19 mouse cellular contexts compared by ENCODE assay signal in the genomic region with DNA sequence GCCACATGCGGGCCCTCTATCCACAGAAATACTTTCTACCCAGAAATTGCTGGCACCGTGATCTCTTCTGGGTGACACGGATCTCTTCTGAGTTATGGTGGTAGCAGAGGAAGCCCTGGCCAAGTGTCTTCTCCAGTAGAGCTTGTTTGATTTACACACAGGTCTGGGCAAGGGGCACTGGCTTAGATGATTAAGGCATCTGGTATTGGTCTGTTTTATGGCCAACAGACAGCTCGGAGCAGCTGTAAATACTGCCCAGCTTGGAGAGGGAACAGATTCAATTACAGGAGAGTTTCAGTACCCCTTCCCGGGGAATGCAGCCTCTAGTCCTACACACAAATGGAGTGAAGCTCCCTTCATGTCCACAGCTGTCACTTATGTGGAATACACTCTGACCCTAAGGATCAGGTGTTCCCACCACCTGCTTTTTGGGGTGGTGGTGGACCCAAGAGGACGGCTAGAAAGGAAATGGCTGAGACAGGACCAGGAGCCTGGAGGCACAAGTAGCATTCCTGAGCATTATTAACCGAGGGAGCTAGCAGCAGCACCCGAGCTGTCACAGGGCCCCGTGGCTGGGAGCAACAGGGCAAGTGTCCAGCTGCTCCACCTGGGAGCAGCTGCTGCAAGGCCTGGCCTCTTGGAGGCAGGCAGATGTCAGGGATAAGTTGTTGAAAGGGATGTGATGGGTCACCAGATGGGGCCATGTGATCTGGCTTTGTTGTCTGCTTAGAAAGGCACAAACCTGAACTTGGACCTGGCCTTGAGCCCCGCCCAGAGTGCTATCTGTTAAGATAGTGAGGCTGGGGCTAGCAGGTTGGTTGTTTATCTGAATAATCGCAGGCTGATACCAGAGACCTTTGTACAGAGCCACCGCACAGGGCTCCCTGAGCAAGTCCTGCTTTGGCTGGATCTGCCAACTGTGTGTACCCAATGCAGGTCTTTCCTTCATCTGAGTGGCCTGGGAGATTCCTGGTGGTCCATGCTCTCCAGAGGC. TPM values are rescaled to one million over a fixed set of nuclear protein-coding genes. Genes with fewer than 3 reads are reported as not detected.
A peak's percentile ranks its signal among the peaks of the same experiment; 100 is the strongest.
DNase-seq lines count a peak whose midpoint lies in the region; ATAC-seq and TF ChIP-seq lines count a peak whose summit lies in the region.
"Had no signal": no experiment of that assay in that cellular context is flagged by ENCODE, and none has a peak within 500 bp of the region (broad histone marks: within the 10 kb centered on the region; RNA-seq: fewer than 3 reads in every experiment).

No protein-coding gene starts in this region.

- no peak for TF ChIP-seq CTCF in gastrocnemius, adult 2 months (IDR thresholded peaks at IDR 0.05)

- peak; percentile 71 for ATAC-seq in limb, embryonic 14.5 days (ENCODE audit: low FRiP score, low read depth)
- ATAC-seq: midbrain, embryonic 16.5 days had no signal

- TF ChIP-seq POLR2A in limb, embryonic 14.5 days (IDR thresholded peaks at IDR 0.05; ENCODE audit: borderline replicate concordance, extremely low read depth, insufficient read depth, insufficient read length): no peak
- TF ChIP-seq POLR2A in myocyte (IDR thresholded peaks at IDR 0.05; ENCODE audit: insufficient read length, low read depth): no peak

- no peak overlapping the region for H3K4me3 ChIP-seq in gastrocnemius, adult 2 months
- H3K4me3 ChIP-seq in limb, embryonic 14.5 days (replicated peaks; ENCODE audit: low read length): no peak overlapping the region
- no peak overlapping the region for H3K4me3 ChIP-seq in myocyte
- H3K4me3 ChIP-seq: hindbrain, embryonic 15.5 days; neural tube, embryonic 15.5 days had no signal

- DNase-seq in gastrocnemius, adult 2 months: no peak
- no peak for DNase-seq in gastrocnemius, postnatal 10 days
- DNase-seq in ZHBTc4 (ENCODE audit: low read depth, low spot score): peak; percentile 27
- peak; percentile 39 for DNase-seq in limb, embryonic 14.5 days (ENCODE audit: low spot score)
- DNase-seq in layer of hippocampus, postnatal 36 days: no peak
- no peak for DNase-seq in spleen, adult 18-20 months
- no peak for DNase-seq in thymus, postnatal 4 days
- DNase-seq: adrenal gland, postnatal 25 days; cerebellum, postnatal 10 days; heart, adult 11 months; kidney, postnatal 4 days; lung, adult 18-20 months; retina, postnatal 1 day had no signal

- intact Hi-C loops in gastrocnemius, adult 2 months (cut with DNase I): no loop called here

- H3K27ac ChIP-seq in gastrocnemius, adult 2 months: peak overlapping the region; percentile 57
- H3K27ac ChIP-seq in limb, embryonic 14.5 days (replicated peaks; ENCODE audit: low read depth, low read length): no peak overlapping the region
- H3K27ac ChIP-seq: hindbrain, embryonic 15.5 days; macrophage; neural tube, embryonic 15.5 days had no signal

- no peaks in the 10 kb centered on the region for H3K27me3 ChIP-seq in limb, embryonic 14.5 days (ENCODE audit: control insufficient read depth, insufficient read depth, low read length)
- H3K27me3 ChIP-seq in myocyte (ENCODE audit: control insufficient read depth, insufficient read depth, insufficient read length): no peaks in the 10 kb centered on the region
- H3K27me3 ChIP-seq: hindbrain, embryonic 15.5 days; neural tube, embryonic 15.5 days had no signal

- H3K79me2 ChIP-seq in myocyte (ENCODE audit: control insufficient read depth, insufficient read depth): peaks cover 14% of the 10 kb centered on the region

- no peaks in the 10 kb centered on the region for H3K9me3 ChIP-seq in limb, embryonic 14.5 days (ENCODE audit: control insufficient read depth, low read length)
- H3K9me3 ChIP-seq: hindbrain, embryonic 15.5 days; neural tube, embryonic 15.5 days had no signal

- peaks cover 11% of the 10 kb centered on the region; the same call in 1 of the 2 replicates for H3K4me1 ChIP-seq in limb, embryonic 14.5 days (ENCODE audit: control insufficient read depth, insufficient read depth, low read length)

- 38% methylated on average over 12 of the region's 12 CpGs for WGBS in limb, embryonic 14.5 days

- no peak overlapping the region for H3K9ac ChIP-seq in limb, embryonic 14.5 days (ENCODE audit: low read depth, low read length, severe bottlenecking)
- H3K9ac ChIP-seq: hindbrain, embryonic 15.5 days; neural tube, embryonic 15.5 days had no signal

- peaks cover 28% of the 10 kb centered on the region for H3K36me3 ChIP-seq in limb, embryonic 14.5 days (ENCODE audit: control insufficient read depth, insufficient read depth, low read length)
- peaks cover 8% of the 10 kb centered on the region for H3K36me3 ChIP-seq in myocyte (ENCODE audit: control insufficient read depth, insufficient read depth)

- H3ac ChIP-seq in myocyte (ENCODE audit: control insufficient read depth, insufficient read length): no peak overlapping the region

- no peak overlapping the region for H3K4me2 ChIP-seq in limb, embryonic 14.5 days (replicated peaks; ENCODE audit: low read depth, low read length, severe bottlenecking)
- no peak overlapping the region for H3K4me2 ChIP-seq in myocyte (ENCODE audit: low read depth)
- H3K4me2 ChIP-seq: hindbrain, embryonic 15.5 days; neural tube, embryonic 15.5 days had no signal

TF ChIP-seq in myocyte, 11 proteins besides CTCF, POLR2A, EP300 and RAD21:
- TF ChIP-seq TCF12 (IDR thresholded peaks at IDR 0.05; ENCODE audit: insufficient read depth, poor library complexity, severe bottlenecking) (peak; percentile 48), MYOG (IDR thresholded peaks at IDR 0.05; ENCODE audit: control insufficient read depth in 1 of 3, insufficient read depth in 1 of 3, insufficient read length in 2 of 3, low read depth in 2 of 3) (peak in 2 of 3 experiments; percentile 80 to 86), SRF (IDR thresholded peaks at IDR 0.05; ENCODE audit: control insufficient read depth, insufficient read length, low read depth) (no peak), MYOD1 (IDR thresholded peaks at IDR 0.05; ENCODE audit: control insufficient read depth in 1 of 3, insufficient read length in 2 of 3, low read depth in 2 of 3) (peak in 2 of 3 experiments; percentile 55 to 86), REST (IDR thresholded peaks at IDR 0.05; ENCODE audit: insufficient read depth, insufficient read length) (no peak), E2F4 (IDR thresholded peaks at IDR 0.05; ENCODE audit: insufficient read depth) (no peak), MAX (IDR thresholded peaks at IDR 0.05; ENCODE audit: low read depth) (no peak), POLR2AphosphoS2 (IDR thresholded peaks at IDR 0.05; ENCODE audit: insufficient read length, low read depth) (no peak), TCF3 (IDR thresholded peaks at IDR 0.05; ENCODE audit: insufficient read length, low read depth) (peak; percentile 2), USF1 (IDR thresholded peaks at IDR 0.05; ENCODE audit: low read depth) (peak; percentile 27), CEBPB (IDR thresholded peaks at IDR 0.05; ENCODE audit: insufficient read depth, poor library complexity, severe bottlenecking) (no peak)

RNA-seq across cellular contexts. Expression of a gene that starts 2.0 kb away (rescaled TPM):
- under 1 TPM; 0.87 to 0.95 TPM for total RNA-seq in gastrocnemius, adult 2 months (2021)
- under 1 TPM; 0.32 to 0.52 TPM for total RNA-seq in gastrocnemius, postnatal 10 days (2021)
- 4.8 and 5.9 TPM in 2 replicates for polyA plus RNA-seq in limb, embryonic 14.5 days (2012; rRNA removed)
- 5.7 and 6.1 TPM in 2 replicates for polyA plus RNA-seq in limb, embryonic 14.5 days (2014; fragmentation: Nextera tagmentation; extraction: Ambion mirVana)
- 7.2 TPM for polyA plus RNA-seq in myocyte (2012; fragmentation: generic; extraction: Trizol)
- total RNA-seq in layer of hippocampus, postnatal 36 days (2021): 1 to 10 TPM in 1 of 2 experiments, under 1 TPM in 1; 0.18 to 1.0 TPM
- total RNA-seq: adrenal gland, postnatal 25 days had no signal
- polyA plus RNA-seq: macrophage had no signal

RNA-seq across cellular contexts. Expression of a gene that starts 4.4 kb away (rescaled TPM):
- not detected for total RNA-seq in gastrocnemius, adult 2 months (2021)
- total RNA-seq in gastrocnemius, postnatal 10 days (2021): not detected
- polyA plus RNA-seq in limb, embryonic 14.5 days (2012; rRNA removed): not detected in 2 replicates
- polyA plus RNA-seq in limb, embryonic 14.5 days (2014; fragmentation: Nextera tagmentation; extraction: Ambion mirVana): not detected in 2 replicates
- not detected for polyA plus RNA-seq in myocyte (2012; fragmentation: generic; extraction: Trizol)
- total RNA-seq in layer of hippocampus, postnatal 36 days (2021): not detected
- total RNA-seq: adrenal gland, postnatal 25 days had no signal
- polyA plus RNA-seq: heart, embryonic 16.5 days; hindbrain, embryonic 15.5 days; macrophage; midbrain, embryonic 16.5 days; neural tube, embryonic 15.5 days had no signal

RNA-seq across cellular contexts. Expression of a gene that starts 4.9 kb away (rescaled TPM):
- 10 to 100 TPM in 1 of 2 experiments, 1 to 10 TPM in 1; 7.7 to 10.6 TPM for total RNA-seq in gastrocnemius, adult 2 months (2021)
- 10 to 100 TPM in 1 of 2 experiments, 1 to 10 TPM in 1; 9.6 to 10.2 TPM for total RNA-seq in gastrocnemius, postnatal 10 days (2021)
- 47.8 and 51.8 TPM in 2 replicates for polyA plus RNA-seq in limb, embryonic 14.5 days (2012; rRNA removed)
- polyA plus RNA-seq in limb, embryonic 14.5 days (2014; fragmentation: Nextera tagmentation; extraction: Ambion mirVana): 65.6 and 69.0 TPM in 2 replicates
- polyA plus RNA-seq in myocyte (2012; fragmentation: generic; extraction: Trizol): 57.7 TPM
- 10 to 100 TPM; 18.4 to 19.9 TPM for total RNA-seq in layer of hippocampus, postnatal 36 days (2021)

RNA-seq across cellular contexts. Expression of a gene that starts 30.4 kb away (rescaled TPM):
- total RNA-seq in gastrocnemius, adult 2 months (2021): 10 to 100 TPM; 14.9 to 23.8 TPM
- total RNA-seq in gastrocnemius, postnatal 10 days (2021): 1 to 10 TPM; 8.8 to 9.6 TPM
- polyA plus RNA-seq in limb, embryonic 14.5 days (2012; rRNA removed): 6.7 and 7.3 TPM in 2 replicates
- 6.2 and 6.6 TPM in 2 replicates for polyA plus RNA-seq in limb, embryonic 14.5 days (2014; fragmentation: Nextera tagmentation; extraction: Ambion mirVana)
- 19.8 TPM for polyA plus RNA-seq in myocyte (2012; fragmentation: generic; extraction: Trizol)
- total RNA-seq in layer of hippocampus, postnatal 36 days (2021): 1 to 10 TPM; 7.3 to 8.2 TPM

RNA-seq across cellular contexts. Expression of a gene that starts 46.3 kb away (rescaled TPM):
- total RNA-seq in gastrocnemius, adult 2 months (2021): 10 to 100 TPM; 32.8 to 40.4 TPM
- 10 to 100 TPM; 36.4 to 36.7 TPM for total RNA-seq in gastrocnemius, postnatal 10 days (2021)
- 50.1 and 69.3 TPM in 2 replicates for polyA plus RNA-seq in limb, embryonic 14.5 days (2012; rRNA removed)
- 35.5 and 37.9 TPM in 2 replicates for polyA plus RNA-seq in limb, embryonic 14.5 days (2014; fragmentation: Nextera tagmentation; extraction: Ambion mirVana)
- 46.4 TPM for polyA plus RNA-seq in myocyte (2012; fragmentation: generic; extraction: Trizol)
- total RNA-seq in layer of hippocampus, postnatal 36 days (2021): 10 to 100 TPM; 86.4 to 91.9 TPM

Comparison
In these comparisons a context has a peak if more than half of its experiments do, and no peak if none do; other contexts are left out.
1. DNase-seq: peak in ZHBTc4 (single experiment) and limb, embryonic 14.5 days (single experiment); none in gastrocnemius, adult 2 months (single experiment), gastrocnemius, postnatal 10 days (single experiment), layer of hippocampus, postnatal 36 days (0 of 2), spleen, adult 18-20 months (0 of 2) and thymus, postnatal 4 days (single experiment).